Mouse (Mus musculus): ENCODE data around the gene Nav2.

Gene Nav2

GRCm38 (mm10) chr7:49052871-49053618 lies 144.5 kb downstream of the Nav2 start:
- DNase-seq (ENCODE audit: low read depth, low spot score), result no peak

GRCm38 (mm10) chr7:49055273-49055672 lies 146.8 kb downstream of the Nav2 start:
- DNase-seq (ENCODE audit: low read depth, low spot score), result no peak

GRCm38 (mm10) chr7:49058304-49059012 lies 149.9 kb downstream of the Nav2 start:
- no peak for DNase-seq (ENCODE audit: low read depth, low spot score)

GRCm38 (mm10) chr7:49064792-49065521 lies 156.4 kb downstream of the Nav2 start:
- DNase-seq (ENCODE audit: low read depth, low spot score), result no peak

GRCm38 (mm10) chr7:49065621-49066475 lies 157.3 kb downstream of the Nav2 start:
- DNase-seq (ENCODE audit: low read depth, low spot score), result no peak

- DNase-seq (ENCODE audit: low read depth, low spot score), result no peak
Measured at GRCm38 (mm10) chr7:49066828-49067227, 158.3 kb downstream of the Nav2 start.

GRCm38 (mm10) chr7:49069396-49069961 lies 161.0 kb downstream of the Nav2 start:
- DNase-seq (ENCODE audit: low read depth, low spot score), result no peak

GRCm38 (mm10) chr7:49070621-49071020 lies 162.1 kb downstream of the Nav2 start:
- no peak for DNase-seq (ENCODE audit: low read depth, low spot score)

- no peak for DNase-seq (ENCODE audit: low read depth, low spot score)
Measured at GRCm38 (mm10) chr7:49071141-49071567, 162.6 kb downstream of the Nav2 start.

- DNase-seq (ENCODE audit: low read depth, low spot score), result no peak
Measured at GRCm38 (mm10) chr7:49075333-49075934, 166.9 kb downstream of the Nav2 start.

GRCm38 (mm10) chr7:49076283-49076694 lies 167.8 kb downstream of the Nav2 start:
- no peak for DNase-seq (ENCODE audit: low read depth, low spot score)

- DNase-seq (ENCODE audit: low read depth, low spot score), result no peak
Measured at GRCm38 (mm10) chr7:49078930-49079329, 170.4 kb downstream of the Nav2 start.

- DNase-seq (ENCODE audit: low read depth, low spot score), result no peak
Measured at GRCm38 (mm10) chr7:49082585-49083165, 174.2 kb downstream of the Nav2 start.

- no peak for DNase-seq (ENCODE audit: low read depth, low spot score)
Measured at GRCm38 (mm10) chr7:49084768-49085167, 176.3 kb downstream of the Nav2 start.

GRCm38 (mm10) chr7:49085759-49086158 lies 177.2 kb downstream of the Nav2 start:
- no peak for DNase-seq (ENCODE audit: low read depth, low spot score)

GRCm38 (mm10) chr7:49087154-49087553 lies 178.6 kb downstream of the Nav2 start:
- DNase-seq (ENCODE audit: low read depth, low spot score), result no peak

- no peak for DNase-seq (ENCODE audit: low read depth, low spot score)
Measured at GRCm38 (mm10) chr7:49088198-49088912, 179.8 kb downstream of the Nav2 start.

GRCm38 (mm10) chr7:49091371-49091770 lies 182.9 kb downstream of the Nav2 start:
- DNase-seq (ENCODE audit: low read depth, low spot score), result no peak

GRCm38 (mm10) chr7:49091921-49092320 lies 183.4 kb downstream of the Nav2 start:
- DNase-seq (ENCODE audit: low read depth, low spot score), result no peak

GRCm38 (mm10) chr7:49093596-49093995 lies 185.1 kb downstream of the Nav2 start:
- no peak for DNase-seq (ENCODE audit: low read depth, low spot score)
